Mouse (Mus musculus) hindbrain, embryonic 15.5 days (tissue): Measurements from ENCODE around the gene Rdh5. TPM values are rescaled to one million over a fixed set of nuclear protein-coding genes. Genes with fewer than 3 reads are reported as not detected.
A peak's percentile ranks its signal among the peaks of the same experiment; 100 is the strongest.

Experiments used
- ATAC-seq: fragments of 200-750 bp; cut with Nextera tagmentation; 2 replicates; pipeline ENCODE4 v1.8.0; 2017; ENCODE audit warnings: low read depth, moderate number of reproducible peaks, moderate TSS enrichment; ENCODE audit not compliant: low FRiP score
- H3K27ac ChIP-seq: fragments of 300-500 bp; sonication (generic); replicated peaks from 2 replicates; pipeline ENCODE4 v1.5.1; 2015; ENCODE audit warnings: mild to moderate bottlenecking, inconsistent platforms
- H3K27me3 ChIP-seq: fragments of 300-500 bp; sonication (generic); 2 replicates; pipeline ENCODE4 v1.6.1; 2015; ENCODE audit warnings: control low read depth, inconsistent platforms
- H3K36me3 ChIP-seq: fragments of 300-500 bp; sonication (generic); 2 replicates; pipeline ENCODE4 v1.6.1; 2015; ENCODE audit warnings: control low read depth, inconsistent platforms
- H3K4me1 ChIP-seq: fragments of 300-500 bp; sonication (generic); replicated peaks from 2 replicates; pipeline ENCODE4 v1.6.1; 2015; ENCODE audit warnings: control low read depth, inconsistent platforms
- H3K4me2 ChIP-seq: fragments of 300-500 bp; sonication (generic); 2 replicates; pipeline ENCODE4 v1.6.1; 2015; ENCODE audit warnings: moderate library complexity, mild to moderate bottlenecking, inconsistent platforms
- H3K4me3 ChIP-seq: fragments of 300-500 bp; sonication (generic); 2 replicates; pipeline ENCODE4 v1.5.1; 2015; ENCODE audit warnings: mild to moderate bottlenecking, inconsistent platforms
- H3K9ac ChIP-seq: fragments of 300-500 bp; sonication (generic); 2 replicates; pipeline ENCODE4 v1.6.1; 2015; ENCODE audit warnings: inconsistent platforms
- H3K9me3 ChIP-seq: fragments of 300-500 bp; sonication (generic); 2 replicates; pipeline ENCODE4 v1.6.1; 2016; ENCODE audit warnings: control low read depth, inconsistent platforms
- WGBS: fragments of 180-500 bp; shearing (Covaris S2); methylation state at CpG from one replicate; pipeline ENCODE4 v1.1.7; 2015; 5-methylcytosine and 5-hydroxymethylcytosine counted together
- polyA plus RNA-seq: library from polyadenylated mRNA; unstranded; fragments of >200 nt; fragmentation: Nextera tagmentation; extraction: Ambion mirVana; gene quantifications from 2 replicates; pipeline ENCODE4 v1.2.1, GENCODE M21; 2015

Rdh5 gene
- 20.9 and 22.1 TPM in 2 replicates for polyA plus RNA-seq

- peak within 1 kb of the TSS; percentile 91 for H3K4me2 ChIP-seq
- peak within 1 kb of the TSS; percentile 83 for H3K4me3 ChIP-seq
- H3K4me1 ChIP-seq: peaks cover 61% of the 10 kb centered on the region
- no peaks in the 10 kb centered on the region for H3K36me3 ChIP-seq
- no peaks in the 10 kb centered on the region for H3K9me3 ChIP-seq
- H3K27ac ChIP-seq: peak within 1 kb of the TSS; percentile 96
- 20% methylated on average over 1 of the region's 1 CpGs for WGBS
- ATAC-seq: no peak
- no peaks in the 10 kb centered on the region for H3K27me3 ChIP-seq
- peak within 1 kb of the TSS; percentile 86 for H3K9ac ChIP-seq
These were observed at the start of gene Rdh5 for GRCm38 (mm10) chr10:128922822-128923012. TSS of gene Rdh5 (minus strand) at chr10:128922888.

GRCm38 (mm10) chr10:128970740-128971250 lies 48.1 kb upstream of the Rdh5 start:
- no peak overlapping the region for H3K9ac ChIP-seq
- no peaks in the 10 kb centered on the region for H3K27me3 ChIP-seq
- no peak overlapping the region for H3K4me2 ChIP-seq
- H3K4me1 ChIP-seq: no peaks in the 10 kb centered on the region
- H3K27ac ChIP-seq: no peak overlapping the region
- ATAC-seq: no peak
- no peaks in the 10 kb centered on the region for H3K36me3 ChIP-seq
- H3K4me3 ChIP-seq: no peak overlapping the region
- H3K9me3 ChIP-seq: no peaks in the 10 kb centered on the region
- WGBS: 42% methylated on average over 1 of the region's 1 CpGs

- Histone ChIP-seq H3K4me3 (no peak overlapping the region), H3K9me3 (no peaks in the 10 kb centered on the region), H3K36me3 (no peaks in the 10 kb centered on the region), H3K9ac (no peak overlapping the region), H3K4me2 (no peak overlapping the region), H3K27ac (no peak overlapping the region), H3K4me1 (no peaks in the 10 kb centered on the region), H3K27me3 (no peaks in the 10 kb centered on the region)
- WGBS: 56% methylated on average over 1 of the region's 1 CpGs
- ATAC-seq: no peak
These were observed 45.7 kb upstream of the Rdh5 start for GRCm38 (mm10) chr10:128968341-128968749.

GRCm38 (mm10) chr10:128965871-128966270 lies 43.2 kb upstream of the Rdh5 start:
- Histone ChIP-seq H3K27ac (no peak overlapping the region), H3K27me3 (no peaks in the 10 kb centered on the region), H3K9me3 (no peaks in the 10 kb centered on the region), H3K36me3 (no peaks in the 10 kb centered on the region), H3K4me2 (no peak overlapping the region), H3K4me3 (no peak overlapping the region), H3K4me1 (no peaks in the 10 kb centered on the region), H3K9ac (no peak overlapping the region)
- 90% methylated on average over 6 of the region's 6 CpGs for WGBS
- no peak for ATAC-seq

GRCm38 (mm10) chr10:128964961-128965360 lies 42.3 kb upstream of the Rdh5 start:
- Histone ChIP-seq H3K36me3 (no peaks in the 10 kb centered on the region), H3K4me1 (no peaks in the 10 kb centered on the region), H3K9ac (no peak overlapping the region), H3K9me3 (no peaks in the 10 kb centered on the region), H3K4me3 (no peak overlapping the region), H3K27me3 (no peaks in the 10 kb centered on the region), H3K27ac (no peak overlapping the region), H3K4me2 (no peak overlapping the region)
- ATAC-seq: no peak
- 86% methylated on average over 2 of the region's 2 CpGs for WGBS

GRCm38 (mm10) chr10:128960590-128961584 lies 38.2 kb upstream of the Rdh5 start, which contains the start of gene Mettl7b:
TSS of gene Mettl7b (minus strand) at chr10:128960988.
- no peak within 1 kb of the TSS for H3K4me2 ChIP-seq
- WGBS: 87% methylated on average over 12 of the region's 12 CpGs
- H3K27ac ChIP-seq: no peak within 1 kb of the TSS
- H3K4me3 ChIP-seq: no peak within 1 kb of the TSS
- no peaks in the 10 kb centered on the region for H3K9me3 ChIP-seq
- no peaks in the 10 kb centered on the region for H3K4me1 ChIP-seq
- ATAC-seq: no peak
- H3K9ac ChIP-seq: no peak within 1 kb of the TSS
- no peaks in the 10 kb centered on the region for H3K36me3 ChIP-seq
- H3K27me3 ChIP-seq: no peaks in the 10 kb centered on the region

- Histone ChIP-seq H3K36me3 (no peaks in the 10 kb centered on the region), H3K9me3 (no peaks in the 10 kb centered on the region), H3K4me3 (no peak overlapping the region), H3K4me1 (no peaks in the 10 kb centered on the region), H3K9ac (no peak overlapping the region), H3K4me2 (no peak overlapping the region), H3K27ac (no peak overlapping the region), H3K27me3 (no peaks in the 10 kb centered on the region)
- no peak for ATAC-seq
- WGBS: 81% methylated on average over 4 of the region's 4 CpGs
These were observed 37.5 kb upstream of the Rdh5 start for GRCm38 (mm10) chr10:128960142-128960541.

- Histone ChIP-seq H3K9ac (no peak overlapping the region), H3K27ac (no peak overlapping the region), H3K4me2 (no peak overlapping the region), H3K36me3 (no peaks in the 10 kb centered on the region), H3K9me3 (no peaks in the 10 kb centered on the region), H3K4me3 (no peak overlapping the region), H3K4me1 (no peaks in the 10 kb centered on the region), H3K27me3 (no peaks in the 10 kb centered on the region)
- WGBS: 78% methylated on average over 10 of the region's 10 CpGs
- ATAC-seq: no peak
These were observed 35.7 kb upstream of the Rdh5 start for GRCm38 (mm10) chr10:128958340-128958739.

- Histone ChIP-seq H3K36me3 (no peaks in the 10 kb centered on the region), H3K4me2 (no peak overlapping the region), H3K27me3 (no peaks in the 10 kb centered on the region), H3K9me3 (no peaks in the 10 kb centered on the region), H3K27ac (no peak overlapping the region), H3K4me1 (no peaks in the 10 kb centered on the region), H3K4me3 (no peak overlapping the region), H3K9ac (no peak overlapping the region)
- ATAC-seq: no peak
- 75% methylated on average over 16 of the region's 16 CpGs for WGBS
These were observed 27.7 kb upstream of the Rdh5 start for GRCm38 (mm10) chr10:128950208-128950887.

- 91% methylated on average over 4 of the region's 4 CpGs for WGBS
- H3K27ac ChIP-seq: no peak overlapping the region
These were observed 24.8 kb upstream of the Rdh5 start for GRCm38 (mm10) chr10:128947496-128947895.

GRCm38 (mm10) chr10:128945675-128946074 lies 23.0 kb upstream of the Rdh5 start:
- Histone ChIP-seq H3K27ac (no peak overlapping the region), H3K9ac (no peak overlapping the region), H3K9me3 (no peaks in the 10 kb centered on the region), H3K4me2 (no peak overlapping the region), H3K4me3 (no peak overlapping the region), H3K27me3 (no peaks in the 10 kb centered on the region), H3K36me3 (no peaks in the 10 kb centered on the region), H3K4me1 (no peaks in the 10 kb centered on the region)
- 18% methylated on average over 3 of the region's 3 CpGs for WGBS
- ATAC-seq: peak; percentile 6; the same call in 1 of the 2 replicates

More at GRCm38 (mm10) chr10:128947496-128947895, 24.8 kb upstream of the Rdh5 start:
- Histone ChIP-seq H3K36me3 (no peaks in the 10 kb centered on the region), H3K9ac (no peak overlapping the region), H3K4me1 (no peaks in the 10 kb centered on the region), H3K27me3 (no peaks in the 10 kb centered on the region), H3K9me3 (no peaks in the 10 kb centered on the region), H3K4me3 (no peak overlapping the region), H3K4me2 (no peak overlapping the region)
- ATAC-seq: no peak

GRCm38 (mm10) chr10:128940475-128941061 lies 17.9 kb upstream of the Rdh5 start:
- Histone ChIP-seq H3K36me3 (no peaks in the 10 kb centered on the region), H3K9me3 (no peaks in the 10 kb centered on the region), H3K4me1 (no peaks in the 10 kb centered on the region), H3K4me3 (no peak overlapping the region), H3K4me2 (no peak overlapping the region), H3K9ac (no peak overlapping the region), H3K27me3 (peaks cover 10% of the 10 kb centered on the region), H3K27ac (no peak overlapping the region)
- ATAC-seq: no peak
- 86% methylated on average over 10 of the region's 10 CpGs for WGBS
